Mouse (Mus musculus): ENCODE results near the gene Aqp5.
A peak's percentile ranks its signal among the peaks of the same experiment; 100 is the strongest.

Aqp5 gene

GRCm38 (mm10) chr15:99596056-99596687 is 5.6 kb downstream of the Aqp5 start:
- DNase-seq (ENCODE audit: low spot score in 2 of 2): peak; percentile 74 to 82

DNA sequence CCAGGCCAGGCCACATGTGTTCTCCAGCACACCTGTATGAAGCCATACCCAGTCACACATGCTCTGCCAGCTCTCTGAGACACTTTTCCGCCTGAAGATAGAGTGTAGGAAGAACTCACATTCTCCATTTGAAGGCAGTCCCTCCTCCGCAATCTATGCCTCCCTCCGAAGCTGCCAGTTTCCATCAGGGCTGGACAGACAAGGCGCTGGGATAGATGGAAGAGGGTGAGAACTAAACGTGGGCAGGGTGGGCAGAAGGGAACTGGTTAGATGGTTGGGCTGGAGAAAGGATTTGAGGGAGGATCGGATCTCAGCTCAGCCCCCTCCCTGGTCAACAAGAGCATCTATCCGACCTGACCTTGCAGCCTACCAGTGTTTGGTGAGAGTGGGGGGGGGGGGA is 6.3 kb downstream of the Aqp5 start:
- no peak for DNase-seq (ENCODE audit: low spot score in 2 of 2)

GRCm38 (mm10) chr15:99597596-99597995 is 7.0 kb downstream of the Aqp5 start:
- DNase-seq (ENCODE audit: low spot score in 2 of 2): no peak

- no peak for DNase-seq (ENCODE audit: low spot score in 2 of 2)
Observed at GRCm38 (mm10) chr15:99599245-99600070, 8.9 kb downstream of the Aqp5 start.

DNA sequence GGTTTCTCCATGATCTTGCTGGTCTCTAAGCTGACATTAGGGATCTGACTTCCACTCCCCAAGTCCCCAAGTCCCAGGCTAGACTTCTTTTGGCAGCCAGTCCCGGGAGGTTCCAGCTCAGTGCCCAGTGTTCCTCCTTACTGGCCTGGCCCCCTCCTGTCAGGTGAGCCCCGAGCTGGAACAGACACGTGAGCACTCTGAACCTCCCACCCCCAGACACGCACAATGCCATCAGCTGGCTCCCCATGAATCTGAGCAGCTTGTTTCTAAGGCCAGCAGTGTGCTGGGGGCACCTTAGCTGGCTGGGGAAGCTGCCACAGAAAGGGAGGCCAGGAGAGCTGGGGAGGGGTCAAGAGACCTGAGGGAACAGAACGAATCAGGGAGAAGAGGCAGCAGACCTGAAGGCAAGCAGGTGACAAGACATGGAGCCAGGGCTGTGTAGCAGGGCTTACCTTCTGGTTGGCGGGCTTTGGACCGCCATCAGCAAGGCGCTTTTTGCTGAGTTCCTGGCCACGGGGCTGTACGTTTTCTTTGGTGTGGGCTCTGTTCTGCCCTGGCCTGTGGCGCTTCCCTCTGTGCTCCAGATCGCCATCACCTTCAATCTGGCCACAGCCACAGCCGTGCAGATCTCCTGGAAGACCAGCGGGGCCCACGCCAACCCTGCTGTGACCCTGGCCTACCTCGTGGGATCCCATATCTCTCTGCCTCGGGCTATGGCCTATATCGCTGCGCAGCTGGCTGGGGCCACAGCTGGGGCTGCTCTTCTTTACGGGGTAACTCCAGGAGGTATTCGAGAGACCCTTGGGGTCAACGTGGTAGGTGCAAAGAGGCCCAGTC is 10.6 kb downstream of the Aqp5 start, which contains the start of gene Aqp6:
Gene Aqp6, plus strand, starts transcription at position 415 of the 837 bp plus-strand sequence.
- peak in 1 of 2 experiments; percentile 17 for DNase-seq (ENCODE audit: low spot score in 2 of 2)

GRCm38 (mm10) chr15:99601823-99602120 is 11.2 kb downstream of the Aqp5 start:
- no peak for DNase-seq (ENCODE audit: low spot score in 2 of 2)

DNA sequence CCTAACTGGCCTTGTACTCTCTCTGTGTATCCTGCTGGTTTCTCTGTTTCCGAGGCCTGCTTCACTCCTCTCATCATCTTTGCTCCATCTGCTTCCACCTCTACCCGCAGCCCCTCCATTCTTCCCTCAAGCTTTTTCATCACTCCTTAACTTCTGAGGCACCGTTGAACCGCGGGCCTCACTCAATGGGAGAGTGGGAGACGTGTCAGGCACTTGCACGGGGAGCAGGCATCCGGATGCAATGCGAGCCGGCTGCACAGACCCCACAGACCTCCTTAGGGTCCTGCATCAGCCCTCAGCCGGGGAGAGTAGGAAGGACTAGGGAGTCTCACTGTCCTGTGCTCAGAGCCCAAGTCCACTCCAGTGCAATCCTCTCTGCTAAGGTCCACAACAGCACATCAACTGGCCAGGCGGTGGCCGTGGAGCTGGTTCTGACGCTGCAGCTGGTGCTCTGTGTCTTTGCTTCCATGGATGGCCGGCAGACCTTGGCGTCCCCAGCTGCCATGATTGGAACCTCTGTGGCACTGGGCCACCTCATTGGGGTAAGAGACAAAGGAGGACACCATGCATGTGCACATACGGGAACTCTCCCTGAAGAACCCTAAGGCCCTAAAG is 11.7 kb downstream of the Aqp5 start:
- DNase-seq (ENCODE audit: low spot score in 2 of 2): peak in 1 of 2 experiments; percentile 15

DNA sequence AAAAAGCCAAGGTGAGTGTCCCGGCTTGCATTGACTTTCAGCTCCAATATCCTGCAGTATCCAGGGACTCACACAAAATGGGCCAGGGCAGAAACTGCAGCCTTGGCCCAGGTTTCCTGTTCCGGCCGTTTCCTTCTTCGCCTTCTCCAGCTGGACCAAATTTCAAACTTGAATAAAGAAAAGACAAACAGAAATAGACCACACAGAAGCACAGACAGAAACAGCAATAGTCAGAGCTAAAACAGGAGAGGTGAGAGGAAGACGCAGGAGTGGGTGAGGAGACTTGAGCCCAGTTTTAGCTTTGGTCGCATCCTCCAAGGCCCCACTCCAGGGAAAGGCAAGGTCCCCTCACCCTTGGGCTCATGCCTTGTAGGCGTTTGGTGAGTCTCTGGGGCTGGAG is 12.6 kb downstream of the Aqp5 start:
- DNase-seq (ENCODE audit: low spot score in 2 of 2): peak in 1 of 2 experiments; percentile 15

DNA sequence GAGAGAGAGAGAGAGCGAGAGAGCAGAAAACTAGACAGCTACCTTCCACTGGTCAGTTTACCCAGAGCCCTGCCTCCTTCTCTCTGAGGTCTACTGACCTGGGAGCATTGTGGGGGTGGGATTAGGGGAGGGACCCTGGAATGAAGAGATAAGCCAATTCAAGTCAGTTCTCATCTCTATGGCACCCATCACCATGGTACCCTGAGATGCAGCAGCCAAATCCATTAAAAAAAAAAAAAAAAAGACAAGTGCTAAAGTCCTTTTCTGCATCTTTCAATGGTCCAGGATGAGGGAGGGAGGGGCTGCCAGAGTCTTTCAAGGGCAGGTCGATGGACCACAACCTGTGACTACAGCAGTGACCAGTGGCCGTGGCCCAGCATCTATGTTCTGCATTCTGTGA is 15.0 kb downstream of the Aqp5 start:
- DNase-seq (ENCODE audit: low spot score in 2 of 2): no peak

- DNase-seq (ENCODE audit: low spot score in 2 of 2): no peak
Observed at GRCm38 (mm10) chr15:99606515-99606914, 15.9 kb downstream of the Aqp5 start.

GRCm38 (mm10) chr15:99607388-99608113 is 17.0 kb downstream of the Aqp5 start:
- no peak for DNase-seq (ENCODE audit: low spot score in 2 of 2)

GRCm38 (mm10) chr15:99608382-99609125 is 18.0 kb downstream of the Aqp5 start:
- no peak for DNase-seq (ENCODE audit: low spot score in 2 of 2)

DNA sequence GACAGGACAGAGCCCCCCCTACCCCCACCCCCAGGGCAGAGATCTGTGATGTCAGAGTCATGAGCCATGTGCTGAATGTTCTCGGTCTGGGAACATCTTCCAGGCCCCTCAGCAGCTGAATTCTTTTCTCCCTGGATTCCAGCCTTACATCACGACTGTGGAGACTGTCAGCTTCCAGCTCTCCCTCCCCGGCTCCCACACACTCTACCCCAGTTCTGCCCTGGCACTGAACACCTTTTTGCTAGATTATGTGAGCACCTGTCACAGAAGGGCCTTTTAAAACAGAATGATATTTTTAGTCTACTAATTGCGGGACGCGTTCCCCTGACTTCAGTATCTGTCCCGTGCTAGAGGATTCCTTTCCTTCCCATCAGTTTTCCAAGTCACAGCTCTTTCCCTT is 21.0 kb downstream of the Aqp5 start:
- no peak for DNase-seq (ENCODE audit: low spot score in 2 of 2)

GRCm38 (mm10) chr15:99614273-99614672 is 23.7 kb downstream of the Aqp5 start:
- no peak for DNase-seq (ENCODE audit: low spot score in 2 of 2)

DNA sequence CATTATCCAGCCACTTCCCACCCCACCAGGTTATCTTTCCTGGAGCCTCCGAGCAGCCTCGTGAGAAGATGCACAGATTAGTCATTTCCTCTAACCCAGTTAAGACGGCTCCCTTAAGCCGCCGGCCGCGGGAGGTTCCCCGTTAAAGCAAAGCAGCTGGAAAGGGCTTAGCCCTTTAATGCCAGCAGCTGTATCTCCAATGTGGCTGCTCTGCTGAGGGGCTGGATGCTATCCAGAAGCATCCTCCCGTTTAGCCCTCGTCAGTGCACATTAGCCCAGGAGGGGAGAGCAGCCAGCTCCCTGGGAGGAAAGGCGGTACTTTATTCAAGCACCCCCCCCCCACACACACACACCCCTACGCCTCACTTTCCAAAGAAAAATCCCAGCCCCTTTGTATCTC is 24.2 kb downstream of the Aqp5 start:
- DNase-seq (ENCODE audit: low spot score in 2 of 2): peak in 1 of 2 experiments; percentile 60

DNA sequence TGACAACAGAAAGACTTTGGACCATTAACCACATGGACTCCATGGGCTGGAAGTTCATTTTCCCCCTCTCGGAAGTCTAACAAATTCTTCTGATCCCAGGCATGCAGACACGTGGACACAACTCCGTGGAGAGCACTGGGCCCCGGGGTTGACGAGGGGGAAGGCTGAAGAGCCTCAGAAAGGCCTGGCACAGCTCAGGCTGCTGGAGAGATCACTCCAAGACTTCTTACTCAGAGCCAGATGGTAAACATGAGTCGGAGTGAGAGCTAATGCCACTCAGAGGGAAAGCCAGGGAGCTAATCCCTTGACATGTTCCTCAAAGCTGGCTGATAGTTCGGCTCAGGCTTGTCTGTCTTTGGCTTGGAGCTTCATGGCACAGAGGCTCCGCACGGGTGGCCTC is 24.7 kb downstream of the Aqp5 start:
- DNase-seq (ENCODE audit: low spot score in 2 of 2): no peak

GRCm38 (mm10) chr15:99618595-99618994 is 28.0 kb downstream of the Aqp5 start:
- no peak for DNase-seq (ENCODE audit: low spot score in 2 of 2)

DNA sequence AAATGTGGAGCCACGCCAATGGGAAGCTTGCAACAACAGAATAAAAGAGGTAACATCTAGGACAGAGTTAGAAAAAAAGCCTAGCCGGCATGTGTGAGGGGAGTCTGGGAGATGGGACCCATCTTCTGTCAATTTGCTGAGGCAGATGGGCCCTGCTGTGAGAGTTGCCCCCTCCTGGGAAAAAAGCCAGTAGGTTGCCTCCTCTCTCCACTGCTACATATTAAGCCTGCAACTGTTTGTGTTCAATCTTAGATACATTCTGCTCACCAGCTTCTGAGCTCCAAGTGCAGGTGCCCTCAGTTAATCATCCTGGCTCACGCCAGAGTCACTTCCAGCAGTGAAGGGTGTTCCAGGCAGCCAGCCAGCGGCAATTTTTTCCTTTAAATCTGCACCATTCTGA is 29.2 kb downstream of the Aqp5 start:
- DNase-seq (ENCODE audit: low spot score in 2 of 2): no peak

DNA sequence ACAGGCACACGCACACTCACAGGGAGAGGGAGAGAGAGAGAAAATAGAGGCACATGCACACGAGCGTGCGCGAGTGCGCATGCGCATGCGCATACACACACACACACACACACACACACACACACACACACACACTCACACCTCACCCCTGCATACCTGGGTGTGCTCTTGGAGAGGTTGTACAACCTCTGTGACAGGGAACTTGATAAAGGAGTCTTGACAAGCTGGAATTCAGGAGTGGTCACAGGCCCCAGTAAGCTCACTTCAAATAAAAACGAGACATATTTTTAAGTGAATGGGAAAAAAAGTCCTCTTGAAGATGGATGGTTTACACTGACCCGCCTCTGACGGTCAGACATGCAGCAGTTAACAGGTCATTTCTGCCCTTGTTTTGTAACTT is 31.5 kb downstream of the Aqp5 start:
- DNase-seq (ENCODE audit: low spot score in 2 of 2): no peak

- no peak for DNase-seq (ENCODE audit: low spot score in 2 of 2)
Observed at GRCm38 (mm10) chr15:99631618-99632017, 41.0 kb downstream of the Aqp5 start.

- DNase-seq (ENCODE audit: low spot score in 2 of 2): no peak
Observed at GRCm38 (mm10) chr15:99634702-99635101, 44.1 kb downstream of the Aqp5 start.
